Mouse (Mus musculus) c-Kit-positive CD71-negative TER-119-negative erythroid progenitor cells, embryonic 14.5 days (primary cell): Measurements from ENCODE around the gene Slc4a3.
A peak's percentile ranks its signal among the peaks of the same experiment; 100 is the strongest.

Experiments
- DNase-seq: peaks from one replicate; pipeline ENCODE4 v3.0.0-alpha.2; 2013; ENCODE audit warnings: low read depth

Slc4a3 gene

GRCm38 (mm10) chr1:75559212-75559925 lies 13.3 kb downstream of the Slc4a3 start:
- DNase-seq: peak; percentile 74

- DNase-seq: no peak
These were observed 14.3 kb downstream of the Slc4a3 start for GRCm38 (mm10) chr1:75560206-75560913.

- no peak for DNase-seq
These were observed 15.3 kb downstream of the Slc4a3 start for GRCm38 (mm10) chr1:75561221-75561897.

GRCm38 (mm10) chr1:75561898-75562238 lies 15.8 kb downstream of the Slc4a3 start:
- no peak for DNase-seq

GRCm38 (mm10) chr1:75564102-75564501 lies 18.0 kb downstream of the Slc4a3 start:
- DNase-seq: no peak

GRCm38 (mm10) chr1:75564916-75565315 lies 18.9 kb downstream of the Slc4a3 start:
- DNase-seq: no peak

GRCm38 (mm10) chr1:75565616-75566015 lies 19.6 kb downstream of the Slc4a3 start:
- DNase-seq: no peak

- DNase-seq: no peak
These were observed 24.3 kb downstream of the Slc4a3 start for GRCm38 (mm10) chr1:75570403-75570802.

GRCm38 (mm10) chr1:75572776-75573175 lies 26.7 kb downstream of the Slc4a3 start:
- no peak for DNase-seq

- no peak for DNase-seq
These were observed 27.6 kb downstream of the Slc4a3 start for GRCm38 (mm10) chr1:75573715-75574114.

- no peak for DNase-seq
These were observed 28.6 kb downstream of the Slc4a3 start for GRCm38 (mm10) chr1:75574476-75575310.

GRCm38 (mm10) chr1:75581936-75582624 lies 36.0 kb downstream of the Slc4a3 start:
- DNase-seq: no peak

- no peak for DNase-seq
These were observed 36.5 kb downstream of the Slc4a3 start for GRCm38 (mm10) chr1:75582625-75582956.

GRCm38 (mm10) chr1:75583034-75583433 lies 37.0 kb downstream of the Slc4a3 start:
- no peak for DNase-seq

- DNase-seq: no peak
These were observed 40.7 kb downstream of the Slc4a3 start for GRCm38 (mm10) chr1:75586791-75587190.

GRCm38 (mm10) chr1:75587738-75588719 lies 42.0 kb downstream of the Slc4a3 start:
- DNase-seq: no peak

- no peak for DNase-seq
These were observed 42.8 kb downstream of the Slc4a3 start for GRCm38 (mm10) chr1:75588874-75589273.

- no peak for DNase-seq
These were observed 43.9 kb downstream of the Slc4a3 start for GRCm38 (mm10) chr1:75589983-75590382.

- no peak for DNase-seq
These were observed 47.9 kb downstream of the Slc4a3 start for GRCm38 (mm10) chr1:75593956-75594355.

- DNase-seq: no peak
These were observed 48.8 kb downstream of the Slc4a3 start for GRCm38 (mm10) chr1:75594836-75595235.

- no peak for DNase-seq
These were observed 49.9 kb downstream of the Slc4a3 start for GRCm38 (mm10) chr1:75595930-75596329.
